Mouse (Mus musculus): ENCODE results near the gene Lrpprc.

Lrpprc gene

GRCm38 (mm10) chr17:84713563-84714164 lies 76.9 kb downstream of the Lrpprc start:
- DNase-seq = no peak

- peak; percentile 41 for DNase-seq
Measured at GRCm38 (mm10) chr17:84709403-84709851, 81.2 kb downstream of the Lrpprc start.

- no peak for DNase-seq
Measured at GRCm38 (mm10) chr17:84708818-84709217, 81.8 kb downstream of the Lrpprc start.

- peak; percentile 15 for DNase-seq
Measured at GRCm38 (mm10) chr17:84707407-84707806, 83.2 kb downstream of the Lrpprc start.

- peak; percentile 75 for DNase-seq
Measured at GRCm38 (mm10) chr17:84698727-84699126, 91.9 kb downstream of the Lrpprc start.

- DNase-seq = no peak
Measured at GRCm38 (mm10) chr17:84696537-84696936, 94.1 kb downstream of the Lrpprc start.

- DNase-seq = no peak
Measured at GRCm38 (mm10) chr17:84693741-84694140, 96.8 kb downstream of the Lrpprc start.

GRCm38 (mm10) chr17:84690111-84690510 lies 100.5 kb downstream of the Lrpprc start:
- no peak for DNase-seq

- DNase-seq = no peak
Measured at GRCm38 (mm10) chr17:84689316-84689715, 101.3 kb downstream of the Lrpprc start.

- DNase-seq = no peak
Measured at GRCm38 (mm10) chr17:84688834-84689233, 101.8 kb downstream of the Lrpprc start.

GRCm38 (mm10) chr17:84687994-84688393 lies 102.6 kb downstream of the Lrpprc start:
- no peak for DNase-seq

GRCm38 (mm10) chr17:84685286-84685685 lies 105.3 kb downstream of the Lrpprc start:
- no peak for DNase-seq

- no peak for DNase-seq
Measured at GRCm38 (mm10) chr17:84684284-84684683, 106.3 kb downstream of the Lrpprc start.

- no peak for DNase-seq
Measured at GRCm38 (mm10) chr17:84682734-84683717, 107.6 kb downstream of the Lrpprc start, which contains the start of gene Abcg5. TSS of gene Abcg5 (minus strand) at chr17:84683011.

- DNase-seq = no peak
Measured at GRCm38 (mm10) chr17:84681670-84682069, 108.9 kb downstream of the Lrpprc start.

- DNase-seq = no peak
Measured at GRCm38 (mm10) chr17:84677595-84677994, 113.0 kb downstream of the Lrpprc start.

GRCm38 (mm10) chr17:84675951-84676366 lies 114.6 kb downstream of the Lrpprc start, which contains the start of gene Abcg8:
TSS of gene Abcg8 (plus strand) at chr17:84676302.
- peak; percentile 21 for DNase-seq

- DNase-seq = no peak
Measured at GRCm38 (mm10) chr17:84675204-84675603, 115.4 kb downstream of the Lrpprc start.

- DNase-seq = no peak
Measured at GRCm38 (mm10) chr17:84674048-84674447, 116.5 kb downstream of the Lrpprc start.

GRCm38 (mm10) chr17:84672376-84673369 lies 117.9 kb downstream of the Lrpprc start:
- DNase-seq = peak; percentile 50

GRCm38 (mm10) chr17:84667848-84668247 lies 122.7 kb downstream of the Lrpprc start:
- DNase-seq = no peak

GRCm38 (mm10) chr17:84665691-84666090 lies 124.9 kb downstream of the Lrpprc start:
- DNase-seq = no peak
